Mouse (Mus musculus): ENCODE results near the gene Bpifb4.

The Bpifb4 gene

GRCm38 (mm10) chr2:154005094-154005493 lies 67.1 kb downstream of the Bpifb4 start:
- no peak for DNase-seq (ENCODE audit: low spot score)

DNA sequence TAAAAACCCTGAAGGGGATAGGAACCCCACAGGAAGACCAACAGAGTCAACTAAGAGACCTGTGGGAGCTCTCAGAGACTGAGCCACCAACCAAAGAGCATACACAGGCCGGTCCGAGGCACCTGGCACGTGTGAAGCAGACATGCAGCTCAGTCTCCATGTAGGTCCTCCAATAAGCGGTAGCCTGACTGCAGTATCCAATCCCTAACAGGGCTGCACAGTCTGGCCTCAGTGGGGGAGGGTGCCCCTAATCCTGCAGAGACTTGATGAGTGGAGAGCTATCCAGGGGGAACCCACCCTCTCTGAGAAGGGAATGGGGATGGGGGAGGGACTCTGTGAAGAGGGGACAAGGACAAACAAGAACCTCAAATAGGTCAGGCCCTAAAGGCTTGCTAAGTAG lies 67.7 kb downstream of the Bpifb4 start:
- no peak for DNase-seq (ENCODE audit: low spot score)

DNA sequence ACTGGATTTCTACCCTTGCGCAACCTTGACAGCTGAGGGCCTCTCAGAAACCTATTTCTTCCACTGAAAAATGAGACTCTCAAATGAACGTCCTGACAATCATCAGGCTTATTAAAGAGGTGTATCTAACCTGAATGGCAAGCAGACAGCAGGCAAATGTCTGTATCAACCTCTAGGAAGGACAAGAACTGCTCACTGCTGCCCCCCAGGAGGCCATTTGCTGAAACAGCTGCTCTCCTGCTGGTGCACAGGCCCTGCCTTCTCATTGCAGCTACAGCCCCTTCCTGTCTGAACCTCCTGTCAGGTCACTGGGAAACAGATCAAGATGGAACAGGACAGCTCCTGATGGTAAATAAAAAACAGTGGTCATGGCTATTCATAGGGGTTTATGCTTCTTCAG lies 68.3 kb downstream of the Bpifb4 start:
- DNase-seq (ENCODE audit: low spot score) = no peak

- DNase-seq (ENCODE audit: low spot score) = no peak
Measured at GRCm38 (mm10) chr2:154007381-154007780, 69.4 kb downstream of the Bpifb4 start.

GRCm38 (mm10) chr2:154007965-154008364 lies 70.0 kb downstream of the Bpifb4 start, which contains the start of gene Bpifa2:
TSS of gene Bpifa2 (plus strand) at chr2:154008265.
- DNase-seq (ENCODE audit: low spot score) = no peak

Measured in adipocyte (in vitro differentiated cells).